Mouse (Mus musculus): Measurements from ENCODE around the gene 1700021F05Rik.

DNA sequence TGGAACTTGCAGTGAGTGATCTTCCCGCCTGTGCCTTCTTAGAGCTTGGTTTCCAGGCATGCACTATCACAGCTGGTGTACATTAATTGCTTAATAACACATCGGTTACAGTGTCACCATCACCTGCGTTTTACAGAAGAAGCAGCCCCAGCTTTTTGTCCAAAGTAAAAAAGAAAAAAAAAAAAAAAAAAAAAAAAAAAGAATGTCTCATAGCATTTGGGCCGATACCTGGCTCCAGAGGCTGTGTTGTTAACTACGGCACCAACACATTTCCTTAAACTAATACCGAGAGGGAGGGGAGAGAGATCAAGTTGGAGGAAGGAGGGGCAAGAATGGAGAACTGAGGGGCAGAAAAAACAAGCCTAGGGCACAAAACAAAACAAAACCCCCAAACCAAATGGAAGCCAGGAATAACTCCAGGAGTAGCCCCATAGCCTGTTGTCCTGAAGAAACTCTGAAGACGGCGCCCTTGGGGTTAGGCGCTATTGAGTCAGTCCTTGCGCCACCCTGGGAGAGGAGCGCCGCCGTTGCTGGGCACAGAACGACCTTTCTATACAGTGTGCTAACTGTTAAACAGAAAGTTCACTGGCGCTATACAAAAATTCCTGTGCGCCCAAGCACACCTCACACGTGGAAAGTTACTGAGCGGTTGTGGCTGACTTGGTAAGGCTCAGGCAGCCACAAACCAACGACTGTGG lies 36.7 kb upstream of the 1700021F05Rik start:
- TF ChIP-seq ZC3H11A (IDR thresholded peaks at IDR 0.05; ENCODE audit: borderline replicate concordance, low read depth, low read length) (no peak), CHD2 (IDR thresholded peaks at IDR 0.05; ENCODE audit: low read depth, low read length) (no peak)
